Mouse (Mus musculus) testis, adult 2 months (tissue): ENCODE results near the gene Fat2. TPM values are rescaled to one million over a fixed set of nuclear protein-coding genes. Genes with fewer than 3 reads are reported as not detected.

Experiments
- H3K27ac ChIP-seq: fragments of 200-500 bp; 2 replicates; pipeline ENCODE4 v1.5.1; 2012; ENCODE audit warnings: low read depth, low read length; ENCODE audit not compliant: control insufficient read depth, insufficient read depth
- H3K27me3 ChIP-seq: fragments of 200-500 bp; 2 replicates; pipeline ENCODE4 v1.6.1; 2012; ENCODE audit warnings: mild to moderate bottlenecking, low read length, moderate library complexity; ENCODE audit not compliant: control insufficient read depth, insufficient read depth
- H3K36me3 ChIP-seq: fragments of 200-500 bp; 2 replicates; pipeline ENCODE4 v1.6.1; 2012; ENCODE audit warnings: mild to moderate bottlenecking, low read length; ENCODE audit not compliant: control insufficient read depth, insufficient read depth
- H3K4me1 ChIP-seq: fragments of 200-500 bp; 2 replicates; pipeline ENCODE4 v1.6.1; 2012; ENCODE audit warnings: low read length; ENCODE audit not compliant: control insufficient read depth, insufficient read depth
- H3K4me3 ChIP-seq: fragments of 200-500 bp; 2 replicates; pipeline ENCODE4 v1.5.1; 2012; ENCODE audit warnings: low read depth, mild to moderate bottlenecking, low read length, moderate library complexity, mixed read lengths; ENCODE audit not compliant: control insufficient read depth
- CTCF ChIP-seq: fragments of 200-500 bp; IDR thresholded peaks from 2 replicates; pipeline ENCODE4 v1.5.1; 2012; ENCODE audit warnings: low read depth, mild to moderate bottlenecking, inconsistent platforms, low read length, moderate library complexity; ENCODE audit not compliant: control insufficient read depth, insufficient read depth, insufficient replicate concordance
- POLR2A ChIP-seq: fragments of 200-500 bp; IDR thresholded peaks from 2 replicates; pipeline ENCODE4 v1.6.1; 2012; ENCODE audit warnings: low read depth, mild to moderate bottlenecking, inconsistent platforms, low read length, moderate library complexity; ENCODE audit not compliant: control insufficient read depth
- polyA plus RNA-seq: library from polyadenylated mRNA; depleted of rRNA; stranded (reverse); fragments of >200 nt; gene quantifications from 2 replicates; pipeline ENCODE4 v1.2.3, GENCODE M21; 2012

The Fat2 gene
- polyA plus RNA-seq, 1 experiment, result 0.01 TPM

GRCm38 (mm10) chr11:55268580-55268979 lies 67.8 kb downstream of the Fat2 start:
- H3K4me1 ChIP-seq, result no peaks in the 10 kb centered on the region
- H3K36me3 ChIP-seq, result no peaks in the 10 kb centered on the region
- no peak overlapping the region for H3K27ac ChIP-seq
- no peaks in the 10 kb centered on the region for H3K27me3 ChIP-seq
- H3K4me3 ChIP-seq, result no peak overlapping the region
- TF ChIP-seq CTCF, result no peak
- no peak for TF ChIP-seq POLR2A

GRCm38 (mm10) chr11:55265647-55266046 lies 70.7 kb downstream of the Fat2 start:
- Histone ChIP-seq H3K4me1 (no peaks in the 10 kb centered on the region), H3K4me3 (no peak overlapping the region), H3K36me3 (no peaks in the 10 kb centered on the region), H3K27me3 (no peaks in the 10 kb centered on the region), H3K27ac (no peak overlapping the region)
- TF ChIP-seq POLR2A (no peak), CTCF (no peak)

- Histone ChIP-seq H3K27ac (no peak overlapping the region), H3K27me3 (no peaks in the 10 kb centered on the region), H3K4me1 (no peaks in the 10 kb centered on the region), H3K36me3 (no peaks in the 10 kb centered on the region), H3K4me3 (no peak overlapping the region)
- TF ChIP-seq CTCF, result no peak
- no peak for TF ChIP-seq POLR2A
These were observed 72.0 kb downstream of the Fat2 start for GRCm38 (mm10) chr11:55264318-55264717.

GRCm38 (mm10) chr11:55262000-55262399 lies 74.4 kb downstream of the Fat2 start:
- no peaks in the 10 kb centered on the region for H3K4me1 ChIP-seq
- H3K4me3 ChIP-seq, result no peak overlapping the region
- H3K27me3 ChIP-seq, result no peaks in the 10 kb centered on the region
- no peak overlapping the region for H3K27ac ChIP-seq
- no peak for TF ChIP-seq CTCF
- no peaks in the 10 kb centered on the region for H3K36me3 ChIP-seq

GRCm38 (mm10) chr11:55261105-55261504 lies 75.3 kb downstream of the Fat2 start:
- H3K4me3 ChIP-seq, result no peak overlapping the region
- H3K27ac ChIP-seq, result no peak overlapping the region
- H3K27me3 ChIP-seq, result no peaks in the 10 kb centered on the region
- no peaks in the 10 kb centered on the region for H3K4me1 ChIP-seq
- H3K36me3 ChIP-seq, result no peaks in the 10 kb centered on the region
- TF ChIP-seq CTCF (no peak), POLR2A (no peak)

- H3K27me3 ChIP-seq, result no peaks in the 10 kb centered on the region
- no peaks in the 10 kb centered on the region for H3K4me1 ChIP-seq
- H3K4me3 ChIP-seq, result no peak overlapping the region
- no peak for TF ChIP-seq POLR2A
- no peak for TF ChIP-seq CTCF
- no peaks in the 10 kb centered on the region for H3K36me3 ChIP-seq
- no peak overlapping the region for H3K27ac ChIP-seq
These were observed 83.0 kb downstream of the Fat2 start for GRCm38 (mm10) chr11:55253391-55253790.

- Histone ChIP-seq H3K27ac (no peak overlapping the region), H3K27me3 (no peaks in the 10 kb centered on the region), H3K36me3 (no peaks in the 10 kb centered on the region), H3K4me1 (no peaks in the 10 kb centered on the region), H3K4me3 (no peak overlapping the region)
- no peak for TF ChIP-seq POLR2A
- TF ChIP-seq CTCF, result no peak
These were observed 85.8 kb downstream of the Fat2 start for GRCm38 (mm10) chr11:55250527-55250926.

- TF ChIP-seq POLR2A, result no peak
- TF ChIP-seq CTCF, result no peak
- Histone ChIP-seq H3K4me3 (no peak overlapping the region), H3K27ac (no peak overlapping the region), H3K4me1 (no peaks in the 10 kb centered on the region), H3K27me3 (no peaks in the 10 kb centered on the region), H3K36me3 (no peaks in the 10 kb centered on the region)
These were observed 95.8 kb downstream of the Fat2 start for GRCm38 (mm10) chr11:55240556-55240955.
